Mouse (Mus musculus): ENCODE results near the gene Rrp1b. TPM values are rescaled to one million over a fixed set of nuclear protein-coding genes. Genes with fewer than 3 reads are reported as not detected.
A peak's percentile ranks its signal among the peaks of the same experiment; 100 is the strongest.
"Not testable (repeated sequence)": the region's sequence is repeated elsewhere in the genome, so short reads cannot be mapped to it uniquely, and the experiment has no call there.

The Rrp1b gene
- total and polyA plus RNA-seq, 2 experiments = 5.7 to 5.9 TPM

- no peak for TF ChIP-seq POLR2A (IDR thresholded peaks at IDR 0.05; ENCODE audit: extremely low read depth, insufficient read depth, low read length)
- TF ChIP-seq CTCF (IDR thresholded peaks at IDR 0.05; ENCODE audit: low read depth, low read length) = peak; percentile 86
- Histone ChIP-seq H3K27ac (replicated peaks; ENCODE audit: insufficient read depth, low read depth, low read length) (no peak overlapping the region), H3K9ac (ENCODE audit: low read depth, low read length) (no peak overlapping the region), H3K27me3 (ENCODE audit: control insufficient read depth, insufficient read depth, low read length) (no peaks in the 10 kb centered on the region), H3K4me1 (ENCODE audit: control insufficient read depth, insufficient read depth, low read length) (peaks cover 9% of the 10 kb centered on the region), H3K36me3 (ENCODE audit: control insufficient read depth, insufficient read depth, low read length) (no peaks in the 10 kb centered on the region), H3K79me2 (ENCODE audit: control insufficient read depth, insufficient read depth, low read length) (peaks cover 3% of the 10 kb centered on the region; the same call in 1 of the 2 replicates), H3K4me3 (ENCODE audit: insufficient read depth, low read depth, low read length) (no peak overlapping the region)
- peak; percentile 53 for DNase-seq (ENCODE audit: extremely low read depth, low read depth, low spot score)
- 25% methylated on average over 4 of the region's 4 CpGs for WGBS
Measured at GRCm38 (mm10) chr17:32103054-32103453, 67.2 kb downstream of the Rrp1b start.

GRCm38 (mm10) chr17:32106358-32106757, 70.5 kb downstream of the Rrp1b start:
- no peak overlapping the region for H3K27ac ChIP-seq (replicated peaks; ENCODE audit: insufficient read depth, low read depth, low read length)

GRCm38 (mm10) chr17:32107877-32108276, 72.0 kb downstream of the Rrp1b start:
- H3K79me2 ChIP-seq (ENCODE audit: control insufficient read depth, insufficient read depth, low read length) = no peaks in the 10 kb centered on the region
- H3K27me3 ChIP-seq (ENCODE audit: control insufficient read depth, insufficient read depth, low read length) = no peaks in the 10 kb centered on the region
- no peak overlapping the region for H3K9ac ChIP-seq (ENCODE audit: low read depth, low read length)
- no peak overlapping the region for H3K27ac ChIP-seq (replicated peaks; ENCODE audit: insufficient read depth, low read depth, low read length)
- H3K4me3 ChIP-seq (ENCODE audit: insufficient read depth, low read depth, low read length) = no peak overlapping the region
- H3K36me3 ChIP-seq (ENCODE audit: control insufficient read depth, insufficient read depth, low read length) = no peaks in the 10 kb centered on the region
- TF ChIP-seq POLR2A (IDR thresholded peaks at IDR 0.05; ENCODE audit: extremely low read depth, insufficient read depth, low read length) (no peak), CTCF (IDR thresholded peaks at IDR 0.05; ENCODE audit: low read depth, low read length) (no peak)
- DNase-seq (ENCODE audit: extremely low read depth, low read depth, low spot score) = no peak
- 75% methylated on average over 5 of the region's 5 CpGs for WGBS
- 0 out of 2 replicates have a peak, but pooled peaks cover 4% of the 10 kb centered on the region for H3K4me1 ChIP-seq (ENCODE audit: control insufficient read depth, insufficient read depth, low read length)

More at GRCm38 (mm10) chr17:32106358-32106757, 70.5 kb downstream of the Rrp1b start:
- Histone ChIP-seq H3K36me3 (ENCODE audit: control insufficient read depth, insufficient read depth, low read length) (no peaks in the 10 kb centered on the region), H3K4me3 (ENCODE audit: insufficient read depth, low read depth, low read length) (no peak overlapping the region), H3K4me1 (ENCODE audit: control insufficient read depth, insufficient read depth, low read length) (0 out of 2 replicates have a peak, but pooled peaks cover 4% of the 10 kb centered on the region), H3K27me3 (ENCODE audit: control insufficient read depth, insufficient read depth, low read length) (no peaks in the 10 kb centered on the region), H3K79me2 (ENCODE audit: control insufficient read depth, insufficient read depth, low read length) (no peaks in the 10 kb centered on the region), H3K9ac (ENCODE audit: low read depth, low read length) (no peak overlapping the region)
- WGBS = 76% methylated on average over 2 of the region's 2 CpGs
- no peak for DNase-seq (ENCODE audit: extremely low read depth, low read depth, low spot score)
- TF ChIP-seq POLR2A (IDR thresholded peaks at IDR 0.05; ENCODE audit: extremely low read depth, insufficient read depth, low read length) (no peak), CTCF (IDR thresholded peaks at IDR 0.05; ENCODE audit: low read depth, low read length) (no peak)

- H3K4me3 ChIP-seq (ENCODE audit: insufficient read depth, low read depth, low read length); H3K9ac ChIP-seq (ENCODE audit: low read depth, low read length); H3K27ac ChIP-seq (replicated peaks; ENCODE audit: insufficient read depth, low read depth, low read length); H3K4me1 ChIP-seq (ENCODE audit: control insufficient read depth, insufficient read depth, low read length); H3K36me3 ChIP-seq (ENCODE audit: control insufficient read depth, insufficient read depth, low read length); H3K79me2 ChIP-seq (ENCODE audit: control insufficient read depth, insufficient read depth, low read length); DNase-seq (ENCODE audit: extremely low read depth, low read depth, low spot score); H3K27me3 ChIP-seq (ENCODE audit: control insufficient read depth, insufficient read depth, low read length): not testable (repeated sequence)
- 50% methylated on average over 5 of the region's 5 CpGs for WGBS
Measured at GRCm38 (mm10) chr17:32108320-32109011, 72.6 kb downstream of the Rrp1b start.

- peaks cover 8% of the 10 kb centered on the region for H3K4me1 ChIP-seq (ENCODE audit: control insufficient read depth, insufficient read depth, low read length)
- no peak for DNase-seq (ENCODE audit: extremely low read depth, low read depth, low spot score)
- H3K27ac ChIP-seq (replicated peaks; ENCODE audit: insufficient read depth, low read depth, low read length) = no peak overlapping the region
- H3K4me3 ChIP-seq (ENCODE audit: insufficient read depth, low read depth, low read length) = no peak overlapping the region
- TF ChIP-seq POLR2A (IDR thresholded peaks at IDR 0.05; ENCODE audit: extremely low read depth, insufficient read depth, low read length) (no peak), CTCF (IDR thresholded peaks at IDR 0.05; ENCODE audit: low read depth, low read length) (no peak)
- 63% methylated on average over 6 of the region's 6 CpGs for WGBS
- H3K9ac ChIP-seq (ENCODE audit: low read depth, low read length) = no peak overlapping the region
- no peaks in the 10 kb centered on the region for H3K27me3 ChIP-seq (ENCODE audit: control insufficient read depth, insufficient read depth, low read length)
- no peaks in the 10 kb centered on the region for H3K79me2 ChIP-seq (ENCODE audit: control insufficient read depth, insufficient read depth, low read length)
- no peaks in the 10 kb centered on the region for H3K36me3 ChIP-seq (ENCODE audit: control insufficient read depth, insufficient read depth, low read length)
Measured at GRCm38 (mm10) chr17:32109201-32109940, 73.5 kb downstream of the Rrp1b start.

GRCm38 (mm10) chr17:32110424-32110823, 74.5 kb downstream of the Rrp1b start:
- Histone ChIP-seq H3K4me3 (ENCODE audit: insufficient read depth, low read depth, low read length) (no peak overlapping the region), H3K27me3 (ENCODE audit: control insufficient read depth, insufficient read depth, low read length) (no peaks in the 10 kb centered on the region), H3K79me2 (ENCODE audit: control insufficient read depth, insufficient read depth, low read length) (no peaks in the 10 kb centered on the region), H3K4me1 (ENCODE audit: control insufficient read depth, insufficient read depth, low read length) (peaks cover 12% of the 10 kb centered on the region), H3K9ac (ENCODE audit: low read depth, low read length) (no peak overlapping the region), H3K27ac (replicated peaks; ENCODE audit: insufficient read depth, low read depth, low read length) (no peak overlapping the region), H3K36me3 (ENCODE audit: control insufficient read depth, insufficient read depth, low read length) (no peaks in the 10 kb centered on the region)
- peak; percentile 53 for DNase-seq (ENCODE audit: extremely low read depth, low read depth, low spot score)
- TF ChIP-seq CTCF (IDR thresholded peaks at IDR 0.05; ENCODE audit: low read depth, low read length) (no peak), POLR2A (IDR thresholded peaks at IDR 0.05; ENCODE audit: extremely low read depth, insufficient read depth, low read length) (no peak)
- 30% methylated on average over 2 of the region's 2 CpGs for WGBS
